Mouse (Mus musculus) ES-E14 (cell line): ENCODE measurements around the gene Bloc1s3. TPM values are rescaled to one million over a fixed set of nuclear protein-coding genes. Genes with fewer than 3 reads are reported as not detected.

Experiments
- DNase-seq: peaks from one replicate; pipeline ENCODE4 v3.0.0-alpha.2; 2013; ENCODE audit warnings: low read depth, low spot score
- H3K27ac ChIP-seq: 2 replicates; pipeline ENCODE4 v1.5.1; 2012; ENCODE audit warnings: low read depth, mild to moderate bottlenecking, low read length, moderate library complexity, mixed read lengths; ENCODE audit not compliant: poor library complexity, insufficient read depth, severe bottlenecking
- H3K36me3 ChIP-seq: 2 replicates; pipeline ENCODE4 v1.6.1; 2012; ENCODE audit warnings: mild to moderate bottlenecking, low read length, moderate library complexity, mixed read lengths; ENCODE audit not compliant: control insufficient read depth, poor library complexity, insufficient read depth, severe bottlenecking
- H3K4me1 ChIP-seq, 2 experiments: fragments of 150-350 bp in 1 of 2; sonication (generic) in 1 of 2; 2 replicates each; pipeline ENCODE4 v1.6.1; 2012; ENCODE audit warnings: low read length in 2 of 2, mild to moderate bottlenecking in 1 of 2, mixed read lengths in 1 of 2; ENCODE audit not compliant: control insufficient read depth in 2 of 2, insufficient read depth in 2 of 2, poor library complexity in 1 of 2
- H3K4me3 ChIP-seq, 2 experiments: fragments of 150-350 bp in 1 of 2; sonication (generic) in 1 of 2; 2 replicates each; pipeline ENCODE4 v1.5.1; 2012; ENCODE audit warnings: low read length in 2 of 2, low read depth in 1 of 2, mild to moderate bottlenecking in 1 of 2, mixed read lengths in 1 of 2; ENCODE audit not compliant: insufficient read depth in 1 of 2, poor library complexity in 1 of 2, severe bottlenecking in 1 of 2
- H3K9ac ChIP-seq: 2 replicates; pipeline ENCODE4 v1.6.1; 2012; ENCODE audit warnings: low read depth, mild to moderate bottlenecking, low read length, mixed read lengths; ENCODE audit not compliant: poor library complexity, insufficient read depth, severe bottlenecking
- H3K9me3 ChIP-seq: fragments of 150-350 bp; sonication (generic); 2 replicates; pipeline ENCODE4 v1.6.1; 2012; ENCODE audit warnings: low read depth, mild to moderate bottlenecking, low read length; ENCODE audit not compliant: control insufficient read depth, insufficient read depth
- CHD2 ChIP-seq: IDR thresholded peaks from 2 replicates; pipeline ENCODE4 v1.6.1; 2014; ENCODE audit warnings: mild to moderate bottlenecking, low read depth, low read length, inconsistent platforms
- HCFC1 ChIP-seq: IDR thresholded peaks from 2 replicates; pipeline ENCODE4 v1.6.1; 2012; ENCODE audit warnings: low read length, inconsistent platforms, borderline replicate concordance; ENCODE audit not compliant: insufficient read depth
- MAFK ChIP-seq: IDR thresholded peaks from 2 replicates; pipeline ENCODE4 v1.6.1; 2014; ENCODE audit warnings: mild to moderate bottlenecking, low read depth, low read length, inconsistent platforms; ENCODE audit not compliant: insufficient read depth
- ZC3H11A ChIP-seq: IDR thresholded peaks from 2 replicates; pipeline ENCODE4 v1.6.1; 2012; ENCODE audit warnings: low read depth, mild to moderate bottlenecking, inconsistent platforms, low read length, borderline replicate concordance
- ZNF384 ChIP-seq: IDR thresholded peaks from 2 replicates; pipeline ENCODE4 v1.6.1; 2012; ENCODE audit warnings: low read depth, low read length, inconsistent platforms
- in situ Hi-C, 2 experiments: fragments of 600-800 bp; cut with MboI; formaldehyde crosslinking; loops; one replicate each; pipeline ENCODE4 v1.15.1; 2025; ENCODE audit warnings: low sequenced_read_pairs in 2 of 2, inconsistent platforms in 1 of 2; ENCODE audit not compliant: unreplicated experiment in 2 of 2
- total RNA-seq: library from RNA; depleted of rRNA; stranded (reverse); fragments of 300-350 nt; gene quantifications from 2 replicates; pipeline ENCODE4 v1.2.3, GENCODE M21; 2012

The Bloc1s3 gene
- total RNA-seq, 1 experiment = 3.1 TPM

GRCm38 (mm10) chr7:19523757-19524419, 15.7 kb upstream of the Bloc1s3 start:
- no peak for DNase-seq
- in situ Hi-C loops = no loop called here
- Histone ChIP-seq H3K4me1 (peaks cover 0 to 12% of the 10 kb centered on the region in 2 experiments; a peak in 1 of 4 replicates), H3K9ac (peak overlapping the region; percentile 9; the same call in 1 of the 2 replicates), H3K9me3 (no peaks in the 10 kb centered on the region), H3K4me3 (peak overlapping the region; percentile 18 to 53), H3K27ac (no peak overlapping the region), H3K36me3 (no peaks in the 10 kb centered on the region)
- TF ChIP-seq HCFC1 = no peak
- no peak for TF ChIP-seq ZNF384
- no peak for TF ChIP-seq MAFK
- TF ChIP-seq ZC3H11A = no peak
- no peak for TF ChIP-seq CHD2

- Histone ChIP-seq H3K4me1 (peaks cover 0 to 12% of the 10 kb centered on the region in 2 experiments; a peak in 1 of 4 replicates), H3K9me3 (no peaks in the 10 kb centered on the region), H3K4me3 (peak overlapping the region in 1 of 2 experiments; percentile 53; a peak in 1 of 4 replicates), H3K9ac (no peak overlapping the region), H3K27ac (no peak overlapping the region), H3K36me3 (no peaks in the 10 kb centered on the region)
- no peak for TF ChIP-seq HCFC1
- no peak for TF ChIP-seq MAFK
- TF ChIP-seq CHD2 = no peak
- no peak for TF ChIP-seq ZNF384
- TF ChIP-seq ZC3H11A = no peak
- in situ Hi-C loops = no loop called here
- no peak for DNase-seq
Measured at GRCm38 (mm10) chr7:19523017-19523756, 15.0 kb upstream of the Bloc1s3 start.

GRCm38 (mm10) chr7:19520032-19520431, 11.9 kb upstream of the Bloc1s3 start:
- Histone ChIP-seq H3K9me3 (no peaks in the 10 kb centered on the region), H3K36me3 (no peaks in the 10 kb centered on the region), H3K9ac (peak overlapping the region; percentile 18; the same call in 1 of the 2 replicates), H3K4me1 (peaks cover 0 to 10% of the 10 kb centered on the region in 2 experiments; a peak in 1 of 4 replicates), H3K4me3 (peak overlapping the region; percentile 48 to 55; a peak in 3 of 4 replicates), H3K27ac (no peak overlapping the region)
- in situ Hi-C loops = no loop called here
- no peak for DNase-seq
- no peak for TF ChIP-seq ZC3H11A
- no peak for TF ChIP-seq HCFC1
- TF ChIP-seq MAFK = no peak
- no peak for TF ChIP-seq CHD2
- no peak for TF ChIP-seq ZNF384

DNA sequence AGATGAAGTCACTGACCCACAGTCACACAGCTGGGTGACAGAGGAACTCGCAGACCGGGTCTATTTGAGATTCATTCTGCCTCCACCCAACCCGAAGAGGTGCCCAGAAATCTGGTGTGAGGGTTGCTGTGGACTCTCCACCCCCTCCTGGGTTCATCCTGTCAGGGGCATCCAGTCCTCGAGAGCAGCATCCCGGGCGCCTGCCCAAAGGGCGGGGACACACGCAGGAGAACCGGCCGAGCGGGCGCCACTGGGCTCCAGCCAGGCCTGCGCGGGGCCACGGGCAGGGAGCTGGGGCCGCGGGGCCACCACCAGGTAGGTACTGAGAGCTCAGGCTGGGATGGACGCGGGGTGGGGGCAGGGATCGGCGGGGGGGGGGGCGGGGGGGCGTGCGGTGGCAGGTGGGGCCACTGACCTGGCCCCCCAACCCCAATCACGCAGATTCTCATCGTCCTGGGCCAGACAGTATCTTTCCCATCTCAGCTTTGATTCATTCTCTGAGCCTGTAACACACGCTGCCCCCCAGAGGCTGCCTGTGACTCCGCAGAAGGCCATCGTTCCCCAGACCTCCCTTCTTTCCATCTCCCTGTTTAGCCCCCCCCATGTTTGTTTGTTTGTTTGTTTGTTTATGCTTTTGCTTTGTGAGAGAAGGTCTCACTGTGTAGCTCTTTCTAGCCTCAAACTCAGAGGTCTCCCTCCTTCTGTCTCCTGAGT, 9.6 kb upstream of the Bloc1s3 start, which contains the start of gene Nkpd1:
Nkpd1 (plus strand) TSS at position 187 of the 714 bp plus-strand sequence.
- Histone ChIP-seq H3K4me1 (peaks cover 0 to 8% of the 10 kb centered on the region in 2 experiments; a peak in 2 of 4 replicates), H3K9ac (0 out of 2 replicates have a peak within 1 kb of the TSS, but pooled peaks have one; percentile 6), H3K4me3 (peak within 1 kb of the TSS in 1 of 2 experiments; percentile 31; a peak in 2 of 4 replicates), H3K9me3 (no peaks in the 10 kb centered on the region), H3K27ac (no peak within 1 kb of the TSS), H3K36me3 (no peaks in the 10 kb centered on the region)
- no peak for DNase-seq
- in situ Hi-C loops = no loop called here
- no peak for TF ChIP-seq ZC3H11A
- TF ChIP-seq MAFK = no peak
- no peak for TF ChIP-seq ZNF384
- no peak for TF ChIP-seq CHD2
- no peak for TF ChIP-seq HCFC1
